Mouse (Mus musculus): ENCODE data around the gene Lmo4. TPM values are rescaled to one million over a fixed set of nuclear protein-coding genes. Genes with fewer than 3 reads are reported as not detected.

Gene Lmo4
- 10 to 100 TPM in 1 of 2 experiments, 1 to 10 TPM in 1; 7.4 to 15.5 TPM for polyA plus RNA-seq (2017; shearing (Covaris generic))

GRCm38 (mm10) chr3:144204413-144205311 lies at the start of gene Lmo4:
Lmo4 (minus strand) TSS chr3:144205220.

Measured in inflammation-experienced regulatory T-cells (primary cell).